Mouse (Mus musculus): ENCODE results near the gene Cep290.

DNA sequence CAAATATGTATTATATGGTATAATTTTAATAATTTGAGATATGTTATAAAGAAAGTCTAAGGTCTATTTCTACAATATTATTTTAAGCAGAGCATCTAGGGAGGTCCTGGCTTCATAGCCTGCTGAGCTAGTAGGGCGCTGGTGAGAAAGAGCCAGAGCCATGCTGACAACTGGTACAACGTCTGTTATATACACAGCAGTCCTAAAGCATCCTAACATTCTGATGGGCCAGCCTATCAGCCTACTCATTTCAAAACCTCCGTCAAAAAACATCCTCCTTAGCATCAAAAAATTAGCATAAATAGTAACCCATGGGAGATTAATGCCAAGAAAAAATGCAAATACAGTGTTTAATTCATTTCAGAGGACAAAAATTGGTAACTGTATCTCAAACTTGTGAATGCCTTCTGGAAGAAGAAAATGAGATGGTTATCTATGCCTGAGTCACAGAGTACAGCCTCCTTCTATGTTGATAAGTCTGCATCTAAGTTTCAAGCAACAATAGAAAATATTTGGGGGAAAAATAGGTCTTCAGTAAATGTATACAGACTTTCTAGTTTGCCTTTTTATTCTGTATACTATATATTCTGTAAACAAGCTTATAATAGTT lies 69.3 kb downstream of the Cep290 start:
- TF ChIP-seq E2F4 (IDR thresholded peaks at IDR 0.05; ENCODE audit: insufficient replicate concordance, low read depth, low read length) (no peak), POLR2A (IDR thresholded peaks at IDR 0.05; ENCODE audit: low read depth, low read length) (no peak), GABPA (IDR thresholded peaks at IDR 0.05; ENCODE audit: insufficient replicate concordance, low read depth, low read length) (no peak)
